Mouse (Mus musculus): ENCODE data around the gene Taf6l. TPM values are rescaled to one million over a fixed set of nuclear protein-coding genes. Genes with fewer than 3 reads are reported as not detected.
"Not testable (repeated sequence)": the region's sequence is repeated elsewhere in the genome, so short reads cannot be mapped to it uniquely, and the experiment has no call there.

The Taf6l gene
- polyA plus RNA-seq, 1 experiment from 2014 or later = 7.9 TPM

DNA sequence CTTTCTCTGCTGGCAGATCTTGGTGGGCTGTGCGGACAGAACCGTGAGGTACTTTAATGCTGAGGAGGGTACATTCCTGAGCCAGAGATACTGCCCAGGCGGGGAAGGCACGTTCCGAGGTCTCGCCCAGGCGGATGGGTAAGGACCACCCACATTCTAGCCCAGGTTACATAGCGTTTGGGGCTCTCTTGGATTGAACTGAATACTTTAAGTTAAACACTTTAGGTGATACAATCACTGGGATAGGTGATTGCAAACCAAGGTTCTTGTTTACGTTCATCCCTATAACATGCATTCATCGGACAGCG, 50.1 kb downstream of the Taf6l start:
- DNase-seq (no peak), ATAC-seq (peak; percentile 30)
- TF ChIP-seq CTCF (IDR thresholded peaks at IDR 0.05; ENCODE audit: low read depth) (no peak), EP300 (IDR thresholded peaks at IDR 0.05; ENCODE audit: low read depth) (no peak)
- H3K36me3 ChIP-seq (replicated peaks; ENCODE audit: insufficient read depth, low read length) = peaks cover 32% of the 10 kb centered on the region
- H3K4me2 ChIP-seq (ENCODE audit: low read depth, low read length) = peak overlapping the region; percentile 88
- no peaks in the 10 kb centered on the region for H3K27me3 ChIP-seq (ENCODE audit: insufficient read depth, low read length)
- H3K4me3 ChIP-seq (ENCODE audit: low read depth, low read length) = peak overlapping the region; percentile 83
- peak overlapping the region; percentile 73 for H3K27ac ChIP-seq (ENCODE audit: low read depth)
- H3K9ac ChIP-seq (replicated peaks) = peak overlapping the region; percentile 84
- WGBS (ENCODE audit: insufficient replicate concordance) = 2% methylated on average over 11 of the region's 11 CpGs
- no peaks in the 10 kb centered on the region for H3K9me3 ChIP-seq (ENCODE audit: low read length)
- H3K4me1 ChIP-seq (ENCODE audit: insufficient read depth) = peaks cover 12% of the 10 kb centered on the region

DNA sequence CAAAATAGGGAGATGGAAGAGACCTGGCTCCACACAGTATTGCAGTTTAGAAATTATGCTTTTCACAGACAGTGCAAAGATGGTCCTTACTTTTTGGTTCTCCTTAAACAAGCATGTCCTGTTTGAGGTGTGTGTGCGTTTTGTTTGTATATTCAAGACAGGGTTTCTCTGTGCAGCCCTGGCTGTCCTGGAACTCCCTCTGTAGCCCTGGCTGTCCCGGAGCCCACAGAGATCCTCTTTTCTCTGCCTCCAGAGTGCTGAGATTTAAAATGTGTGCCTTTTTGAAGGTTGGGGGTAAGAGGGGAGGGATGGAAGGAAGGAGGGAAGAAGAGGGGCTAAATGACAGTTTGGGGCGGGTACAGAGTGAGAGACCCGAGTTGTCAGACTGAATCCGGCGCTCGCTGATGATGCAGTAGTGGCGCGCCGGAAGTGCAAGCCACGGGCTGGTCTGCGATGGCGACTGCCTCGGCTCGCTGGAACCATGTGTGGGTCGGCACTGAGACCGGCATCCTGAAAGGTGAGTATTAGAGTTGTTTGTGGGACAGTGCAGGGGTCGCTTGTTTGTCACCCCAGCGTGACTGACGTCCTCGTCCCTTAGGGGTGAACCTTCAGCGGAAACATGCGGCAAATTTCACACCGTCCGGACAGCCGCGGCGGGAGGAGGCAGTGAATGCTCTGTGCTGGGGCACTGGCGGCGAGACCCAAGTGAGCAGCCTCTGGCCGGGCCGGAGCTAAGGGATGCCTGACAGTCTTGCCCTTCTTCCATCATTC, 50.6 kb downstream of the Taf6l start, which contains the start of gene Wdr74:
Gene Wdr74, plus strand, starts transcription at position 439 of the 771 bp plus-strand sequence.
- TF ChIP-seq CTCF (IDR thresholded peaks at IDR 0.05; ENCODE audit: low read depth) (no peak), EP300 (IDR thresholded peaks at IDR 0.05; ENCODE audit: low read depth) (no peak)
- ATAC-seq = peak; percentile 95
- peaks cover 6% of the 10 kb centered on the region for H3K4me1 ChIP-seq (ENCODE audit: insufficient read depth)
- H3K27me3 ChIP-seq (ENCODE audit: insufficient read depth, low read length) = no peaks in the 10 kb centered on the region
- peak within 1 kb of the TSS; percentile 73 for H3K27ac ChIP-seq (ENCODE audit: low read depth)
- peak within 1 kb of the TSS; percentile 84 for H3K9ac ChIP-seq (replicated peaks)
- peak within 1 kb of the TSS; percentile 83 for H3K4me3 ChIP-seq (ENCODE audit: low read depth, low read length)
- H3K9me3 ChIP-seq (ENCODE audit: low read length) = no peaks in the 10 kb centered on the region
- H3K36me3 ChIP-seq (replicated peaks; ENCODE audit: insufficient read depth, low read length) = peaks cover 30% of the 10 kb centered on the region
- peak within 1 kb of the TSS; percentile 88 for H3K4me2 ChIP-seq (ENCODE audit: low read depth, low read length)
- under 1% methylated on average over 32 of the region's 32 CpGs for WGBS (ENCODE audit: insufficient replicate concordance)
- peak; percentile 92 for DNase-seq

DNA sequence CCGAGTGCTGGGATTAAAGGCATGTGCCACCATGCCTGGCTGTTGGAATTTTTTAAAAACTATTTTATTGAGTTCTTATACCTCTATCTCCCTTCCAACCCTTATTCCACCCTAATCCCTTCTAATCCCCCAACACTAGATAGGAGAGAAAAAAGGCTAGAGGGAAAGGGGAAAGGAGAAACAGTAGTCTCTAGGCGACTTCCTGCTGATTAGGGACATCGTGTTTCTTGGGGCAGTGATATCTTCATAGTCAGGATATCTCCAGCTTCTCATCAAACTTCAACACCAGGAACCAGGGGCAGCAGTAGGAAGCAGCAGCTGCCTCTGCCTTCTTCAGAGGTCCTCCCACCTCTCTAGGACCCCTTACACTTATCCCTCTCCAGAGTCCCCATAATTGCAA, 51.9 kb downstream of the Taf6l start:
- 51% methylated on average over 3 of the region's 3 CpGs for whole genome bisulfite sequencing (ENCODE audit: insufficient replicate concordance)
- no peak overlapping the region for H3K4me2 ChIP-seq (ENCODE audit: low read depth, low read length)
- ATAC-seq = no peak
- no peaks in the 10 kb centered on the region for H3K9me3 ChIP-seq (ENCODE audit: low read length)
- H3K27ac ChIP-seq (ENCODE audit: low read depth) = no peak overlapping the region
- peaks cover 4% of the 10 kb centered on the region; the same call in 1 of the 2 replicates for H3K4me1 ChIP-seq (ENCODE audit: insufficient read depth)
- DNase-seq = no peak
- no peak overlapping the region for H3K4me3 ChIP-seq (ENCODE audit: low read depth, low read length)
- H3K36me3 ChIP-seq (replicated peaks; ENCODE audit: insufficient read depth, low read length) = peaks cover 18% of the 10 kb centered on the region
- H3K9ac ChIP-seq (replicated peaks) = no peak overlapping the region
- no peak for TF ChIP-seq EP300 (IDR thresholded peaks at IDR 0.05; ENCODE audit: low read depth)
- no peak for TF ChIP-seq CTCF (IDR thresholded peaks at IDR 0.05; ENCODE audit: low read depth)
- no peaks in the 10 kb centered on the region for H3K27me3 ChIP-seq (ENCODE audit: insufficient read depth, low read length)

DNA sequence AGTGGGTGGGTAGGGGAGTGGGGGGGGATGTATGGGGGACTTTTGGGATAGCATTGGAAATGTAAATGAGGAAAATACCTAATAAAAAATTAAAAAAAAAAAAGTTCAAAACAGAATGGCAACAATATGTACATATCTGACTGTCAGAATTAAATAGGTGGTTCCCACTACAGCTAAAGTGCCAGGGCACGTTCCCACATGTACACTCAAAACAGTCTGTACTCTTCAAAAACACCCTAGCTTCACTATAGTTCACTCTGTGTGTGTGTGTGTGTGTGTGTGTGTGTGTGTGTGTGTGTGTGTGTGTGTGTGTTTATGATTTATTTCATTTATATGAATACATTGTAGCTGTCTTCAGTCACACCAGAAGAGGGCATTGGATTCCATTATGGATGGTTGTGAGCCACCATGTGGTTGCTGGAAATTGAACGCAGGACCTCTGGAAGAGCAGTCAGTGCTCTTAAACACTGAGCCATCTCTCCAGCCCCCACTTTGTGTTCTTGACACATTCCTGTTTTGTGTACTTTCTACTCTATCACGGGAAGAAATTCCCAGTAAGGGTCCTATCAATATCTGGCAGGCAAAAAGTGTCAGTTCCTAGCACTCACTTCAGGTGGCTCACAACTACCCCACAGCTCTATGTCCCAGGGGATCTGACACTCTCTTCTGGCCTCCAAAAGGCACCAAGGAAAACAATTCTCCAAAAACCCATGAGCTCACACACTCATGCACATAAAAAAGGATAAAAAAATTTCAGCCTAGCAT, 57.7 kb downstream of the Taf6l start:
- Histone ChIP-seq H3K4me1 (ENCODE audit: insufficient read depth) (peaks cover 12% of the 10 kb centered on the region; the same call in 1 of the 2 replicates), H3K36me3 (replicated peaks; ENCODE audit: insufficient read depth, low read length) (peaks cover 27% of the 10 kb centered on the region)
- H3K4me2 ChIP-seq (ENCODE audit: low read depth, low read length); H3K27me3 ChIP-seq (ENCODE audit: insufficient read depth, low read length); H3K4me3 ChIP-seq (ENCODE audit: low read depth, low read length); H3K9ac ChIP-seq (replicated peaks); H3K27ac ChIP-seq (ENCODE audit: low read depth); H3K9me3 ChIP-seq (ENCODE audit: low read length); ATAC-seq; DNase-seq: not testable (repeated sequence)
- WGBS (ENCODE audit: insufficient replicate concordance) = 45% methylated on average over 3 of the region's 3 CpGs

DNA sequence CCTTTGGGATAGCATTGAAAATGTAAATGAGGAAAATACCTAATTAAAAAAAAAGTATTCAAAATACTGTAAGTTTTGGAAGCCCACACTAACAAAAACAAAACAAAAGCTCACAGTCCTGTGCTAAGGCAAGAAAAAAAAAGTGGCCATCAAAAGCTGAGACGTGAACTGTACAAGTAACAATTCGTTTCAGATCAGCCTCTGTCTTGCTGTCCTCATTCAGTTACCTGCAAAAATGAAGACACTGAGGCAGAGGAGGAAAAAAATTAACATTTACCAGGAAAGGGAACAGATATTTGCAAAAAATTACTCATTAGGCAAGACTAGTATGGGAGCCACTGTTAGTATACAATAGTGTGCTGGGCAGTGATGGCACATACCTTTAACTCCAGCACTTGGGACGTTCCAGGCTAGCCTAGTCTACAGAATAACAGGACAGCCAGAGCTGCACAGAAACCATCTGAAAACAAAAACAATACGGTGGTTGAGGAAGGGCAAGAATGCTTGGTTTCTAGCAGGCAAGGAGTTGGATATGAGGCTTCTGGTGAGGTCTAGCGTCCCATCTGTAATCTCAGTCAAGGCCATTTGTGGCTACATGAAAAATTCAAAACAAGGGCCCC, 58.6 kb downstream of the Taf6l start:
- TF ChIP-seq EP300 (IDR thresholded peaks at IDR 0.05; ENCODE audit: low read depth) = no peak
- TF ChIP-seq CTCF (IDR thresholded peaks at IDR 0.05; ENCODE audit: low read depth) = no peak
- no peak overlapping the region for H3K9ac ChIP-seq (replicated peaks)
- H3K4me2 ChIP-seq (ENCODE audit: low read depth, low read length) = no peak overlapping the region
- no peak overlapping the region; the same call in 1 of the 2 replicates for H3K27ac ChIP-seq (ENCODE audit: low read depth)
- H3K36me3 ChIP-seq (replicated peaks; ENCODE audit: insufficient read depth, low read length) = peaks cover 27% of the 10 kb centered on the region
- H3K27me3 ChIP-seq (ENCODE audit: insufficient read depth, low read length) = no peaks in the 10 kb centered on the region
- ATAC-seq (no peak), DNase-seq (no peak)
- no peaks in the 10 kb centered on the region for H3K9me3 ChIP-seq (ENCODE audit: low read length)
- H3K4me1 ChIP-seq (ENCODE audit: insufficient read depth) = peaks cover 12% of the 10 kb centered on the region; the same call in 1 of the 2 replicates
- WGBS (ENCODE audit: insufficient replicate concordance) = 18% methylated on average over 5 of the region's 5 CpGs
- H3K4me3 ChIP-seq (ENCODE audit: low read depth, low read length) = no peak overlapping the region
